Mouse (Mus musculus): Measurements from ENCODE around the gene Lgals9. TPM values are rescaled to one million over a fixed set of nuclear protein-coding genes. Genes with fewer than 3 reads are reported as not detected.

Lgals9 gene
- polyA plus RNA-seq, 1 experiment from 2014 or later = 3.9 TPM

DNA sequence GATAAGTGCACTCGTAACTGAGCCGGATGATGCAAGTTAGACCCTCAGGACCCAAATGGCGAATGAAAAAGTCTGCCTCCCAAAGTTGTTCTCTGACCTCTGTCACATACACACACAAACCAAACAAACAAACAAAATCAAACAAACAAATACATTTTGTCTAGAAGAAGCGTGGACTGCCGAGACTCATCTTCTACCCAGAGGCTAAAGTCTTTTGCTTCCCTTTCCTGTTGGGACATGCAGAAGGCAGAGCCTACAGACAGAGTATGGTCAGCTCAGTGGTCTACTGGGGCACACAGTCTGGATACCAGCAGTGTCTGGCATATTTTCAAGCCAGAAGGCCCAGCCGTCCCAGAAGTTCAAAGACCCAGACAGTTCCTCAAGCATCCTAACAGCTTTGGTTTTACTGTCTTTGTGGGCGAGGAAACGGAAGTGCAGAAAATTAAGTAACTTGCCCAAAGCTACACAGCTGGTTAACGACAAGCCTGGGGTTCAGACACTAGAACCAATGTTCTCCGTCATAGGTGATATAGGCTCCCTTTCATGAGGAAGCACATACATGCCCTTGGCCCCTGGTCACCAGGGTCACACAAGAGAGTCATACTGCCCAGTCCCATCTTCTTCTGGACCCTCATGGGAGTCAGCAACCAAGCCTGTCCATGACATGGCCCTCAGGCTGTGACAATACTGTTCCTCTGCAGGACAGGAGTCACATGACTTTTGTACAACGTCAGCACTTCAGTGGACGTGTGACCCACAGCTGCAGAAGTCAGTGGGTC is 2.0 kb downstream of the Lgals9 start:
- no peak overlapping the region for H3K27ac ChIP-seq
- H3K36me3 ChIP-seq (ENCODE audit: poor library complexity, severe bottlenecking) = no peaks in the 10 kb centered on the region
- no peak overlapping the region for H3K9ac ChIP-seq
- no peak overlapping the region for H3K4me2 ChIP-seq
- H3K27me3 ChIP-seq = no peaks in the 10 kb centered on the region
- 89% methylated on average over 12 of the region's 12 CpGs for WGBS
- H3K4me3 ChIP-seq = no peak overlapping the region
- no peak for ATAC-seq
- H3K4me1 ChIP-seq = no peaks in the 10 kb centered on the region
- no peaks in the 10 kb centered on the region for H3K9me3 ChIP-seq (replicated peaks)

DNA sequence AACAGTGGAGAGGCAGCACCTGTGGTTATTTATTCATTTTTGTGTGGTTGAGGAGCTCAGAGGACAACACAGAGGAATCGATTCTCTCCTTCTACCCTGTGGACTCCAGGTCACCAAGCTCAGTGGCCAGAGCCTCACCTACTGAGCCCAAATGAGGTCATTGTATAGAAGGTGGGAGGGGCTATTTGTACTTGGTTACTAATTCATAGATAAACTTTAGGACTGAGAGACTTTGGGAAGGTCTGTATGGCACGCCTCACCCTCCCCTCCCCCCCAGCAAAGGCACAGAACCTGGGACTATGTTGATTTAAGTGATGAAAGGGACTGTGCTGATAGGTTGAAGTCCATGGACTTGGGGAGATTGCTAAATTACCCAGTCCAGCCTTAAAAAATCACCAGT is 2.7 kb downstream of the Lgals9 start:
- Histone ChIP-seq H3K9ac (no peak overlapping the region), H3K9me3 (replicated peaks) (no peaks in the 10 kb centered on the region), H3K4me2 (no peak overlapping the region), H3K36me3 (ENCODE audit: poor library complexity, severe bottlenecking) (no peaks in the 10 kb centered on the region), H3K4me1 (no peaks in the 10 kb centered on the region), H3K27me3 (no peaks in the 10 kb centered on the region), H3K27ac (no peak overlapping the region), H3K4me3 (no peak overlapping the region)
- ATAC-seq = no peak
- WGBS = 90% methylated on average over 2 of the region's 2 CpGs

DNA sequence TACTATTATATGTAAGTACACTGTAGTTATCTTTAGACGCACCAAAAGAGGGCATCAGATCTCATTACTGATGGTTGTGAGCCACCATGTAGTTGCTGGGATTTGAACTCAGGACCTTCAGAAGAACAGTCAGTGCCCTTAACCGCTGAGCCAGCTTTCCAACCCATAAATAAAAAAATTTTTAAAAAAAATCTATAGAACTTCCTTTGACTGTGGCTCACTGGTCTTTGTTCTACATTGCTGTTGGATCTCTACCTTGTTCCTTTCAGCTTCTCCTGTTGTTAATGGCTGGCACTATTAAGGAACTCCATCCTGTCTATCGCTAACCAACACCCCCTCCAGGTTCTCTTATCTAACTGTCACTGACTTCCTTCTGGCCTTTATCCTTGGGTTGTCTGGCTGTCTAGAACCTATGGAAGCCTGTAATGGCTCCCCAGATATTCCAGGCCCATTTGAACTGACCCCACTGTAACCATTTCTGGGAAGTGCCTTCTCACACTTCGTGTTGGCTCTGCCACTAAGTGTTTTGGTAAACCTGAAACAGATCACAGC is 4.6 kb downstream of the Lgals9 start:
- H3K4me3 ChIP-seq = no peak overlapping the region
- ATAC-seq = no peak
- 85% methylated on average over 4 of the region's 4 CpGs for WGBS

DNA sequence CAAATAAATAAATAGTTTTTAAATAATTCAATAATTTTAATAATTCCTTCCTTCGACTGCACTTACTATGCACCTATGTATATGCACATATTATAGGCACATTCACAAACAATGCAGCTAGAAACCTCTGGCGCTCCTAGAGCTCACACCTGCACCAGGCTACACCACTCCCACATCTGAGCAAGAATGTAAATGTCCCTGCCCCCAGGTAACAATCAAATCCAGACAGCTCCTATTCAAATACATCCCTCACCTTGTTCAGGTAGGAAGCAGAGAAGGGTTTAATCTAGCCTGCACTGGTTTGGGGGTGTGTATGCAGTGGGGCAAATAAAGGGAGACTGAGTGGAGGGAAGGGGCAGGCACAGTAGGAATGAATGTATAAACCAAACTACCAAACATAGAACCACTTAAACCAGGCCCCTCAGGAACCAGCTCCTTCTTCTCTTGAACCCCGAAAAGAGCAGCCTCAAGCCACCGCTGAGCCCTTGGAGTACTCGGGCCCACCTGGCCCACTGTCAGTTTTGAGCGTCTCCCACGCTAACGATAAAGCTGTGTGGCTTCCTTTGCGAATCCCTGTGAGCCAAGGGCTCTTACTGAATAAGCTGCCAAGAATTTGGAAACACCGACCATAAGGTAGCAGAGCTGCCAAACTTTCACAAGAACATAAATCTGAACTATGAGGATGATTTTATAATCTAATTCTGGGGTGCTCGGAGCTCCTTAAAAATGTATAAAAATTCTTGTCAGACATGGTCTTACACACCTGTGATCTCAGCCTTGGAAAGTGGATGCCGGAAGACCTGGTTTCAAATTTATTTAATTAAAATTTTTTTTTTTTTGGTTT is 6.3 kb downstream of the Lgals9 start:
- WGBS = 87% methylated on average over 12 of the region's 12 CpGs
- no peak overlapping the region for H3K4me2 ChIP-seq
- H3K27ac ChIP-seq = no peak overlapping the region
- ATAC-seq = no peak
- no peaks in the 10 kb centered on the region for H3K27me3 ChIP-seq
- 0 out of 2 replicates have a peak, but pooled peaks cover 2% of the 10 kb centered on the region for H3K4me1 ChIP-seq
- H3K36me3 ChIP-seq (ENCODE audit: poor library complexity, severe bottlenecking) = no peaks in the 10 kb centered on the region
- H3K9ac ChIP-seq = no peak overlapping the region
- H3K9me3 ChIP-seq (replicated peaks) = no peaks in the 10 kb centered on the region
- H3K4me3 ChIP-seq = no peak overlapping the region

More for the DNA sequence above, 4.6 kb downstream of the Lgals9 start:
- no peaks in the 10 kb centered on the region for H3K4me1 ChIP-seq
- H3K27me3 ChIP-seq = no peaks in the 10 kb centered on the region
- H3K4me2 ChIP-seq = no peak overlapping the region
- no peaks in the 10 kb centered on the region for H3K9me3 ChIP-seq (replicated peaks)
- no peaks in the 10 kb centered on the region for H3K36me3 ChIP-seq (ENCODE audit: poor library complexity, severe bottlenecking)
- H3K27ac ChIP-seq = no peak overlapping the region
- H3K9ac ChIP-seq = no peak overlapping the region

DNA sequence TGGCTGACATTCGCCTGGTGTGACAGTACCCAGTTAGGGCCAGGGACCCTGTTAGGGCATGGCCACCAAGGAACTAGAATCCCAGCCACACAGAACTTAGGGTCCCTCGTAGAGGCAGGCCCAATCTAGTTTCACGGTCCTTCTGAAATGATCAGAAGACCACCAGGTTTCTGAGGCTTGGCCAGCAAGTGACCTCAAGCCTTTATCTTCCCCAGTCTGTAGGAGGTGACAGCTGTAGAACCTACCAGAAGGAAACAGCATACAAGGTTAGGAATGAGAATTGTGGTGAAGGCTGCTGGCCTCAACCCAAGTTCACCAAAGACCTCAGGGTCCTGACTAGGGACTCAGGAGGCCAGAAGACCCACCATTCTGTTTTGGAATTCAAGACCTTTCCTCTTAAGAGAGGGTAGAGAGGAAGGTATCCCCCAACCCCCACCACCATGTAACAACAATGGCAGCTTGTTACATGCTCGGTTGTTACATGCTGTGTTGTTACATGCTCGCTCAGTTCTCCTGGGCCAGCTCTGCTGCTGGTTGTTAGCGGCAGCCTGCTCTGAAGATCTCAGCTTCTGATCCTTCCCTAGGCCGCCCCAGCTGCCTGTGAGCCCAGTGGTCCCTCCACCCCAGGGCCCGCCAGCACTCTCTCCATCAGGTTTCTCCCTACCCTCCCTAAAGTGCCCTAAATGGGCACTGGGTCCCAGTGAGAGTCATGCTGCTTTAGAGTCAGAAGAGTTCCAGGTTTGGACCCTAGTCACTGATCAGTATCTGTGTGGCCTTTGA is 7.8 kb downstream of the Lgals9 start:
- H3K27me3 ChIP-seq = no peaks in the 10 kb centered on the region
- H3K27ac ChIP-seq = no peak overlapping the region
- H3K4me1 ChIP-seq = 0 out of 2 replicates have a peak, but pooled peaks cover 5% of the 10 kb centered on the region
- H3K4me2 ChIP-seq = no peak overlapping the region
- no peak for ATAC-seq
- no peaks in the 10 kb centered on the region for H3K36me3 ChIP-seq (ENCODE audit: poor library complexity, severe bottlenecking)
- 85% methylated on average over 8 of the region's 8 CpGs for WGBS
- no peak overlapping the region for H3K4me3 ChIP-seq
- no peaks in the 10 kb centered on the region for H3K9me3 ChIP-seq (replicated peaks)
- no peak overlapping the region for H3K9ac ChIP-seq

DNA sequence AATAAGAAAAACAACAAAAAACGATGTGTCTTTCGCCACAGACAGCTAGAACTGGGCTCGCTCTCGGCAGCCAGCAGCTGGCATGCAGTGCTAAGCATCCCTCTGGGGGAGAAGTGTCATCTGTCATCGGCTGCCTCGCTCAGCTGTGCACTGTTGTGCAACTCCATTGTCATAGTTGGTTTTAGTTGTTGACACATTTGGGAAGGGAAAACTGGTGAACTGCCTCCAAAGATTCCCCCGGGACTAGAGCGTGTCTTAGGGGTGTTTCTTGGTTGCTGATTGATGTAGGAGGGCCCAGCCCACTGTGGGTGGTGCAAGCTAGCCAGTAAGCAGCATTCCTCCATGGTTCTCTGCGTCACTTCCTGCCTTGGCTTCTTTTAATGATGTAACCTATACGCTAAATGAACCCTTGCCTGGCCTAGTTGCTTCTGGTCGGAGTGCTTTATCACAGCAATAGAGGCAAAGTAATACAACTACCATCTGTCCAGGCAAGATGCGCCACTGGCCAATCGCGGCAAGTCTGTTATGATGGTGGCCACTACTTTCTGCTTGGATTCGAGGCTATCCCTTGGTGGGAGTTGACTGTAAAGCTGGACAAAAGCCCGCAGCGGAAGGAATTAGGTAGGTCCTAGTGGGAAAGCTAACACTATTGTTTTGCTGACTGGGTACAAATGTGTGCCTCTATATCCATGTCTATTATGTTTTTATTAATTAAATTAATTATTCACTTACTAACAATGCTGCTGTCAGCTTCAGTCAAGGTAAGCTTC is 11.2 kb downstream of the Lgals9 start:
- Histone ChIP-seq H3K27me3 (no peaks in the 10 kb centered on the region), H3K27ac (no peak overlapping the region), H3K4me3 (no peak overlapping the region), H3K9ac (no peak overlapping the region), H3K36me3 (ENCODE audit: poor library complexity, severe bottlenecking) (no peaks in the 10 kb centered on the region), H3K9me3 (replicated peaks) (no peaks in the 10 kb centered on the region), H3K4me1 (0 out of 2 replicates have a peak, but pooled peaks cover 5% of the 10 kb centered on the region), H3K4me2 (no peak overlapping the region)
- 76% methylated on average over 17 of the region's 17 CpGs for WGBS
- no peak for ATAC-seq

DNA sequence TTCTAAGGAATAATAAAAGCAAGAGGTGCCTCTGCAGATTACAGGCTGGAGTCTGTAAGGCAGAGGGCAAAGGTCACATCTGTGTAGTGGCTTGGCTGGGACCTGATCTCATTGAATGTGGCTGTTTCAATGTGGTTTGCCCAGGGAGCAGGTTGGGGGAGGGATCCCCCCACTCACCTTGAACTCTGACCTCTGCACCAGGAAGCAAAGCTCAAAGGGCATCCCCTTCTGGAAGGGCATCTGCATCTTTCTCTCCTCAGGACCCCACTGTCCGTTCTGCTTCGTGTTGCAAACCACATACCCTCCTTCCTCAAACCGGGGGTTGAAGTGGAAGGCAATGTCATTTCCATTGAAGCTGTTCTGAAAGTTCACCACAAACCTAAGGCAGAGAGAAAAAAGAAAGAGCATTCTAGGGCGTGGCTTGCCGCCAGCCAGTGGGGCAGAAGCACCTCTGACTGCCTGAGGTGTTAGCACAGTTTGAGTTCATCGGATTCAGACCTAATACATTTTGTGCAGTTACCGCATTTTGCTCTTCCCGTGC is 11.9 kb downstream of the Lgals9 start:
- no peaks in the 10 kb centered on the region for H3K9me3 ChIP-seq (replicated peaks)
- ATAC-seq = no peak
- H3K4me2 ChIP-seq = no peak overlapping the region
- H3K27me3 ChIP-seq = no peaks in the 10 kb centered on the region
- H3K4me3 ChIP-seq = no peak overlapping the region
- no peaks in the 10 kb centered on the region for H3K36me3 ChIP-seq (ENCODE audit: poor library complexity, severe bottlenecking)
- no peak overlapping the region for H3K27ac ChIP-seq
- 0 out of 2 replicates have a peak, but pooled peaks cover 5% of the 10 kb centered on the region for H3K4me1 ChIP-seq
- H3K9ac ChIP-seq = no peak overlapping the region
- 70% methylated on average over 8 of the region's 8 CpGs for WGBS

DNA sequence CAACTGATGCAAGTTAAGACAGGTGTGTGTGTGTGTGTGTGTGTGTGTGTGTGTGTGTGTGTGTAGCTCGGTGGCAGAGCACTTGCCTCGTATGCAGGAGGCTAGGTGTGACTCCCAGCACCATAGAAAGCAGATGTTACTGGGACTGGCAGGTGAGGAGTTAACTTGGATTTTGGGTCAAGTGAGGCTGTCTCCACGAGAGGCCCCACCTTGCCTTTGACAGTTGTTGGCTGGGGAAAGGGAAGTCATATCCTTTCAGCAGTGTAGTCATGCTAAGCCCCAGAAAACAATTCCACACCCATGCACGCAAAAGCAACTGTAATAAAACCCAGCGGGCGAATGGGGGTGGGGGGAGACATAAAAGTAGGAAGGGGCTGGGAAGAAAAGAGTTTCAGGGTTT is 12.4 kb downstream of the Lgals9 start:
- no peak for ATAC-seq
- H3K27me3 ChIP-seq = no peaks in the 10 kb centered on the region
- H3K4me2 ChIP-seq = no peak overlapping the region
- H3K4me3 ChIP-seq = no peak overlapping the region
- H3K4me1 ChIP-seq = 0 out of 2 replicates have a peak, but pooled peaks cover 5% of the 10 kb centered on the region
- no peaks in the 10 kb centered on the region for H3K36me3 ChIP-seq (ENCODE audit: poor library complexity, severe bottlenecking)
- H3K27ac ChIP-seq = no peak overlapping the region
- no peaks in the 10 kb centered on the region for H3K9me3 ChIP-seq (replicated peaks)
- WGBS = 57% methylated on average over 6 of the region's 6 CpGs
- H3K9ac ChIP-seq = no peak overlapping the region

DNA sequence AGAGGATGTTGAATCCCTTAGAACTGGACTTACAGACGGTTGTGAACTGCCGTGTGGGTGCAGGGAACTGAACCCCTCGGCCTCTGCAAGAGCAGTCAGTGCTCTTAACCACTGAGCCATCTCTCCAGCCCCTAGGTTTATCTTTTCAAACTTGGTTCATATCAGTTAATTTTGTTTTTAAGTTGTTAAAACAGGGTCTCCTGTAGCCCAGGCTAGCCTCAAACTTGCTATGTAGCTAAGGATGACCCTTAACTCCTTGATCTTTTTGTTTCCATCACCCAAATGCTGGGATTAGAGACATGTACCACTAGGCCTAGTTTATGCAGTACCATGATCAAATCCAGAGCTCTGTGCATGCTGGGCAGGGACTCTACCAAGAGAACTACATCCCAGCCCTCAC is 13.0 kb downstream of the Lgals9 start:
- 91% methylated on average over 3 of the region's 3 CpGs for WGBS
- Histone ChIP-seq H3K4me2 (no peak overlapping the region), H3K27me3 (no peaks in the 10 kb centered on the region), H3K9me3 (replicated peaks) (no peaks in the 10 kb centered on the region), H3K4me3 (no peak overlapping the region), H3K9ac (no peak overlapping the region), H3K27ac (no peak overlapping the region), H3K4me1 (0 out of 2 replicates have a peak, but pooled peaks cover 5% of the 10 kb centered on the region), H3K36me3 (ENCODE audit: poor library complexity, severe bottlenecking) (no peaks in the 10 kb centered on the region)
- ATAC-seq = no peak

DNA sequence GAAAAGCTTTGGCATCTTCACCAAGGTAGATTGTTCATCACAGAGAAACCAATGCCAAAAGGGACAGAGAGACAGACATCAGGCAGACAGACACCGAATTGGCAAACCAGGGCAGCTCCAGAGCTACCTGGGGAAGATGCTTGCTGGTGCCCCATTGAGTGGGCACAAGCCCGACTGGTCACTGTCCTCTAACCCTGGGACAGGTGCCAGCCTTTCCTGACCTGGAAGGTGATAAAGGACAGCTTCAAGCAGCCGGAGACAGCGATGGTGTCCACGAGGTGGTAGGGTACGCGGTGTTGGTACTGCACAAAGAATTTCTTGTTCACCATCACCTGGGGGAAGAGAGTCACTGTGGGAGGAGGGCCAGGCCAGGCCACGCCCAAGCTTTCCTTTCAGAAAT is 13.7 kb downstream of the Lgals9 start:
- Histone ChIP-seq H3K4me3 (no peak overlapping the region), H3K9ac (no peak overlapping the region), H3K27me3 (no peaks in the 10 kb centered on the region), H3K36me3 (ENCODE audit: poor library complexity, severe bottlenecking) (no peaks in the 10 kb centered on the region), H3K4me2 (no peak overlapping the region), H3K27ac (no peak overlapping the region), H3K9me3 (replicated peaks) (no peaks in the 10 kb centered on the region), H3K4me1 (0 out of 2 replicates have a peak, but pooled peaks cover 5% of the 10 kb centered on the region)
- 89% methylated on average over 8 of the region's 8 CpGs for WGBS
- ATAC-seq = no peak

DNA sequence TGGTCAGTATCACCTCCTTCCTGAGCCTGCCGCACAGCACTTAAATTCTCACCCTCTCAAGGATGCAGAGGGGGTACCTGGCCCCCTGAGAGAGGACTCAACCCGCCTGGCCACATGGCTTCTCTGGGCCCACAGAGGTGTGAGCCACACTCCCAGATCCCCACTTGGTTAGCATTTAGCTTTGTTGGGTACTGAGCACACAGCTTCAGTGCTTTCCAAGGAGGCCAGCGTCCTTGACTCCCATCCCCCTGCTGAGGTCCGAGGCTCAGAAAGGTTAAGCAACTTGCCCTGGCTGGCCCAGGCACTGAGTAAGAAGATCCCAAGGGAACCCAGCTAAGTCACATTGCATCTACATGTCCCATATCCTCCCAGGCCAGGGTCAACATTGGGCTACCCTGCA is 16.6 kb downstream of the Lgals9 start:
- 81% methylated on average over 4 of the region's 4 CpGs for WGBS
- H3K36me3 ChIP-seq (ENCODE audit: poor library complexity, severe bottlenecking) = no peaks in the 10 kb centered on the region
- no peak for ATAC-seq
- H3K9me3 ChIP-seq (replicated peaks) = no peaks in the 10 kb centered on the region
- no peak overlapping the region for H3K27ac ChIP-seq
- no peak overlapping the region for H3K9ac ChIP-seq
- no peak overlapping the region for H3K4me3 ChIP-seq
- no peak overlapping the region for H3K4me2 ChIP-seq
- no peaks in the 10 kb centered on the region for H3K4me1 ChIP-seq
- no peaks in the 10 kb centered on the region for H3K27me3 ChIP-seq

Measured in forebrain, embryonic 13.5 days (tissue).